14 mouse cellular contexts compared by ENCODE assay signal in the genomic region with DNA sequence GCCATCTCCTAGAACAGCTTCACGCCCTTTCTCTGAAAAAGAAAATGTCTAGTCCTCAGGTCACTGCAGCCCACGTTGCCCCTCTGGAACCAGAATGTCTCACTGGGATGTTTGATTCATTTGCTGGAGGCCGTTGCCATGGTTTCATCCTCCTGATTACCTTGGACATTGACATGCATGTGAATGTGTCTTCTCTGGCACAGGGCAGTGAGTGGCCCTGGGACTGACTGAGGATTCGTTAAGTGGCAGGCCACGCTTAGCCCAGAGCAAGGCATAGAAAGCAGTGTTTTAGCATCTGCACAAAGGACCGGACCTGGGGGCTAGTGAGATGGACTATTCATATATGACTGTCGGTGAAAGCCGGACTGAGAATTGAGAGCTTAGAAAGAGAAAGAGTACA.
DNase-seq lines count a peak whose midpoint lies in the region; ATAC-seq lines count a peak whose summit lies in the region.
"Had no signal": no experiment of that assay in that cellular context is flagged by ENCODE, and none has a peak within 500 bp of the region (broad histone marks: within the 10 kb centered on the region; RNA-seq: fewer than 3 reads in every experiment).

No protein-coding gene starts in this region.

- H3K9me3 ChIP-seq in hindbrain, embryonic 11.5 days (ENCODE audit: control insufficient read depth, low read length) = no peaks in the 10 kb centered on the region
- no peaks in the 10 kb centered on the region for H3K9me3 ChIP-seq in midbrain, embryonic 12.5 days
- H3K9me3 ChIP-seq in heart, embryonic 10.5 days = no peaks in the 10 kb centered on the region

- WGBS in hindbrain, embryonic 11.5 days = 71% methylated on average over 8 of the region's 8 CpGs
- 58% methylated on average over 8 of the region's 8 CpGs for WGBS in midbrain, embryonic 12.5 days
- WGBS in heart, embryonic 10.5 days = 84% methylated on average over 8 of the region's 8 CpGs

- peak; percentile 11 for DNase-seq in adrenal gland, adult 2 months
- no peak for DNase-seq in adrenal gland, adult 8-10 months
- DNase-seq in hindbrain, embryonic 11.5 days (ENCODE audit: low spot score) = peak; percentile 26
- peak; percentile 47 for DNase-seq in retina, embryonic 14.5 days (ENCODE audit: low spot score)
- DNase-seq in thymus, postnatal 0 days (ENCODE audit: low spot score) = no peak
- no peak for DNase-seq in layer of hippocampus, postnatal 36 days
- no peak for DNase-seq in heart, embryonic 10.5 days (ENCODE audit: low spot score)
- DNase-seq: adrenal gland, postnatal 25 days; cerebellum, adult 9-10 months; lung, embryonic 14.5 days; right cerebral cortex, postnatal 4 days; thymus, adult 18-20 months had no signal

- H3K9ac ChIP-seq in hindbrain, embryonic 11.5 days (ENCODE audit: low read depth, low read length) = no peak overlapping the region
- no peak overlapping the region for H3K9ac ChIP-seq in midbrain, embryonic 12.5 days (replicated peaks)
- H3K9ac ChIP-seq: lung, embryonic 14.5 days had no signal

- no peaks in the 10 kb centered on the region for H3K36me3 ChIP-seq in hindbrain, embryonic 11.5 days (ENCODE audit: control insufficient read depth, insufficient read depth, low read length)
- H3K36me3 ChIP-seq in midbrain, embryonic 12.5 days = no peaks in the 10 kb centered on the region
- H3K36me3 ChIP-seq in heart, embryonic 10.5 days = no peaks in the 10 kb centered on the region

- no peak overlapping the region for H3K4me3 ChIP-seq in hindbrain, embryonic 11.5 days (ENCODE audit: low read depth, low read length)
- no peak overlapping the region for H3K4me3 ChIP-seq in midbrain, embryonic 12.5 days
- H3K4me3 ChIP-seq in heart, embryonic 10.5 days = no peak overlapping the region

- peaks cover 3% of the 10 kb centered on the region for H3K4me1 ChIP-seq in hindbrain, embryonic 11.5 days (replicated peaks; ENCODE audit: control insufficient read depth, insufficient read depth, low read length)
- H3K4me1 ChIP-seq in midbrain, embryonic 12.5 days = peaks cover 54% of the 10 kb centered on the region
- H3K4me1 ChIP-seq in heart, embryonic 10.5 days = peaks cover 3% of the 10 kb centered on the region; the same call in 1 of the 2 replicates

- H3K27ac ChIP-seq in hindbrain, embryonic 11.5 days (ENCODE audit: low read depth, low read length) = peak overlapping the region; percentile 68
- H3K27ac ChIP-seq in midbrain, embryonic 12.5 days (replicated peaks) = peak overlapping the region; percentile 79
- H3K27ac ChIP-seq in heart, embryonic 10.5 days = no peak overlapping the region

- H3K4me2 ChIP-seq in hindbrain, embryonic 11.5 days (replicated peaks; ENCODE audit: low read depth, low read length) = no peak overlapping the region
- no peak overlapping the region for H3K4me2 ChIP-seq in midbrain, embryonic 12.5 days (replicated peaks)
- H3K4me2 ChIP-seq: lung, embryonic 14.5 days had no signal

- peak; percentile 62 for ATAC-seq in hindbrain, embryonic 11.5 days (ENCODE audit: low FRiP score)
- peak; percentile 57 for ATAC-seq in midbrain, embryonic 12.5 days (ENCODE audit: low FRiP score, low read depth)
- ATAC-seq: inflammation-experienced regulatory T-cells, adult 6 months had no signal

- H3K27me3 ChIP-seq in hindbrain, embryonic 11.5 days (ENCODE audit: control insufficient read depth, insufficient read depth, low read length) = no peaks in the 10 kb centered on the region
- H3K27me3 ChIP-seq in midbrain, embryonic 12.5 days = peaks cover 5% of the 10 kb centered on the region; the same call in 1 of the 2 replicates
- H3K27me3 ChIP-seq in heart, embryonic 10.5 days (ENCODE audit: insufficient read depth, poor library complexity, severe bottlenecking) = peaks cover 30% of the 10 kb centered on the region

Comparison
In these comparisons a context has a peak if more than half of its experiments do, and no peak if none do; other contexts are left out.
1. DNase-seq: peak in adrenal gland, adult 2 months (single experiment), hindbrain, embryonic 11.5 days (single experiment) and retina, embryonic 14.5 days (single experiment); none in adrenal gland, adult 8-10 months (single experiment), thymus, postnatal 0 days (single experiment), layer of hippocampus, postnatal 36 days (0 of 2) and heart, embryonic 10.5 days (single experiment).